Mouse (Mus musculus) erythroblast, embryonic 14.5 days (primary cell): Measurements from ENCODE around the gene Xcr1.

Source experiments
- GATA1 ChIP-seq: IDR thresholded peaks from 2 replicates; pipeline ENCODE4 v1.6.1; 2012; ENCODE audit warnings: low read length, inconsistent platforms, mixed read lengths
- TAL1 ChIP-seq: IDR thresholded peaks from 3 replicates; pipeline ENCODE4 v1.6.1; 2012; ENCODE audit warnings: low read length, inconsistent platforms, mixed read lengths

GRCm38 (mm10) chr9:123852449-123853390, 9.1 kb downstream of the Xcr1 start:
- no peak for TF ChIP-seq TAL1
- no peak for TF ChIP-seq GATA1
